Mouse (Mus musculus): Measurements from ENCODE around the gene Cdkl5.

Cdkl5 gene

GRCm38 (mm10) chrX:160919022-160919637, 75.4 kb downstream of the Cdkl5 start:
- in situ Hi-C loops (cut with MboI, MseI) = no loop called here

- in situ Hi-C loops (cut with MboI, MseI) = no loop called here
Observed at GRCm38 (mm10) chrX:160906952-160907351, 87.6 kb downstream of the Cdkl5 start, which contains the start of gene Gja6. Gene Gja6 (minus strand): TSS chrX:160907052.

- in situ Hi-C loops (cut with MboI, MseI) = no loop called here
Observed at GRCm38 (mm10) chrX:160906477-160906876, 88.0 kb downstream of the Cdkl5 start.

- in situ Hi-C loops (cut with MboI, MseI) = no loop called here
Observed at GRCm38 (mm10) chrX:160905913-160906312, 88.6 kb downstream of the Cdkl5 start.

GRCm38 (mm10) chrX:160905041-160905678, 89.3 kb downstream of the Cdkl5 start:
- in situ Hi-C loops (cut with MboI, MseI) = no loop called here

DNA sequence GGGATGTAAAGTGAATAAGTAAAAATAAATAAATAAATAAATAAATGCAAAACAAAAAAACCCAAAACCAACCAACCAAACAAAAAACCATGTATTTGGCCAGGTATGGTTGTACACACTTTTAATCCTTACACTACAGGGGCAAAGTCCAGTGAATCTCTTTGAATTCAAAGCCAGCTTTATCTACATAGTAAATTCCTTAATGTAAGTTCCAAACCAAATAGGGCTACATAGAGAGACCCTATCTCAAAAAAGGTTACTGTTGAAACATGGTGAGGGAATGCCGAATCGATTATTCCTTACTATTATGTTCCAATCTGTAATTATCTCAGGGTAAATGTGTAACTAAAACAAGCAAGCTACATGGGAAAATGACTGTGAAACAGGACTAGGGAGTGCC, 93.4 kb downstream of the Cdkl5 start:
- in situ Hi-C loops (cut with MboI, MseI) = no loop called here

- in situ Hi-C loops (cut with MboI, MseI) = no loop called here
Observed at GRCm38 (mm10) chrX:160892077-160892476, 102.4 kb downstream of the Cdkl5 start.

- in situ Hi-C loops (cut with MboI, MseI) = no loop called here
Observed at GRCm38 (mm10) chrX:160886301-160886700, 108.2 kb downstream of the Cdkl5 start.

GRCm38 (mm10) chrX:160866576-160866975, 127.9 kb downstream of the Cdkl5 start:
- in situ Hi-C loops (cut with MboI, MseI) = no loop called here

DNA sequence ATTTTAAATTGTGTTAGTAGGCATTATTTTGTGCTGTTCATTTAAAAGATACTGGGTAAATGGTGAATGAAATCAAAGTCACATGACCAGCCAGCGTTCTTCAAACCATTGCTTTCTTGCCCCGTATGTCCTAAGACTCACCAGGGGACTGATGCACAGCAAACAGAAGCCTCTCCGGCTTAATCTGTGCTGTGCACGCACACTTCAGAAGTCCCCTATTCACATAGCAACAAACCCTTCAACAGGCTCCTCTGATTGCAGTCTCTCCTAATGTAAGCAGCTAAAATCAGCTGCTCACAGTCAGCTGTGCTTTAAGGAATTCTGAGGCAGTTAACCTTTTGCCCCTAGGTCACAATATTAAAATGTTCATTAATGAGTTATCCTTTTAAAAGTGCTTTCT, 129.5 kb downstream of the Cdkl5 start:
- in situ Hi-C loops (cut with MboI, MseI) = no loop called here

- in situ Hi-C loops (cut with MboI, MseI) = no loop called here
Observed at GRCm38 (mm10) chrX:160863689-160864383, 130.7 kb downstream of the Cdkl5 start.

GRCm38 (mm10) chrX:160808226-160808625, 186.3 kb downstream of the Cdkl5 start:
- in situ Hi-C loops (cut with MboI, MseI) = no loop called here

GRCm38 (mm10) chrX:160804409-160805150, 189.9 kb downstream of the Cdkl5 start:
- in situ Hi-C loops (cut with MboI, MseI) = no loop called here

DNA sequence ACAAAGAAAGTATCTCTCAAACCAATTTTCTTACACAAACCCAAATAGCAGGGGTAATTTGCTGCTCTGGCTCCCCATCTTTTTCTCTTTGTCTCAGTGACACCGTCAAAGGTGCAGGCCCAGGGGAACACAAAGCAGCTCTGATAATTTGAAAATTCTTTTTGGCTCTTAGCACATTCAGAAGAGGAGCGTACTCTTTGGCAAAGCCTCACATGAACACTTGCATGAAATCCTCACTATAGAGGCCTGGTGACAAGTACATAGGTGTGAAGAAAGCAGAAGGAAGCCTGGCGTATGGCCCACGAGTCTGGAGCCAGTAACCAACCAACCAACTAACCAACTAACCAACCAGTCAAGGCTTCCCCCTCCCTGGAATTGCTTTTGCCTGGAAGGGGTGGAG, 199.6 kb downstream of the Cdkl5 start:
- in situ Hi-C loops (cut with MboI, MseI) = no loop called here

DNA sequence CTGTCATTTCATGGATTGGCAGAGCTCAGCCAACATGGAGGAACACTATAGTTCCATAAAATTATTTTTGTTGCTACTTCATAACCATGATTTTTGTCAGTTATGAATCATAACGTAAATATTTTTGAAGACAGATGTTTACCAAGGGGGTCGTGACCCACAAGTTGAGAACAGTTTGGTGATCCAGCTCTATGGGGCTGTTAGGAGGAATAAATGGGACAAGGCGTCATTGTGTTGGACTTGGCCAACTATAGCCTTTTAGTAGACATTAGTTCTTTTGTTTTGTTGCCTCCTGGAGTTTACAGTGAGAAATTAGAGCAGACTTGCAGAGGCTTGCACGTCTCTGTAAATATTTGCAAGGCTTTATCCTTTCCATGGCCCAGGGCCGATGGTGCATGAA, 212.2 kb downstream of the Cdkl5 start:
- in situ Hi-C loops (cut with MboI, MseI) = no loop called here

DNA sequence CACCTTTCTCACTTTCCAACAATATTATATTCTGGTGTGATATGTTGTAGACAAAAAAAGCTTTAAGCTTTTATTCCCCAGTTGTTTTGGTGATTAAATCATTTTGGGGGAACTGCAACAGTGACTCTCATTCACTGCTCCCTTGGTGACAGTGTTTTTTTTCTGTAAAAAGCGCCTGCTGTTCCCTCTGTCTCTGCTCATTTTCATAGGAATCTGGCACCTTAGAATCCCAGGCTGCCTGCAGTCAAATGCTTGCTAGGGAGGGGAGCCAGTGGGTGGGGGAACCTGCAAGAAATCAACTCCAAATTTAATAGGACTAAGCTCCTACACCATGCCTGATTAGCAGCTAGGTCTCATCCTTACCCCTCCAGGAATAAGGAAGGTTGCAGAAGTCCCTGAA, 221.5 kb downstream of the Cdkl5 start:
- in situ Hi-C loops (cut with MboI, MseI) = no loop called here

DNA sequence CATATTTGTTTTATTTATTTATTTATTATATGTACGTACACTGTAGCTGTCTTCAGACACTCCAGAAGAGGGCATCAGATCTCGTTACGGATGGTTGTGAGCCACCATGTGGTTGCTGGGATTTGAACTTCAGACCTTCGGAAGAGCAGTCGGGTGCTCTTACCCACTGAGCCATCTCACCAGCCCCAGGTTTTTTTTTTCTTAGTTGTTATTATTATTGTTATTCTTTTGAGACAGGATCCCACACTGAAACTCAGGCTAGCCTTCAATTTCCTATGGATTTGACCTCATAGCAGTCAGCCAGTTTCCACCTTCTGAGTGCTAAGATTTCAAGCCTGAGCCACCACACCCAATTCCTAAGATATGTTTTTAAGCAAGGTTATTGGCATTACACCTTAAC, 224.9 kb downstream of the Cdkl5 start:
- in situ Hi-C loops (cut with MboI, MseI) = loop anchor here in 1 of 2 experiments (5.0 to 10.0 kb wide), 2 partner anchors 228 to 1575 kb away; no protein-coding TSS in a partner anchor

DNA sequence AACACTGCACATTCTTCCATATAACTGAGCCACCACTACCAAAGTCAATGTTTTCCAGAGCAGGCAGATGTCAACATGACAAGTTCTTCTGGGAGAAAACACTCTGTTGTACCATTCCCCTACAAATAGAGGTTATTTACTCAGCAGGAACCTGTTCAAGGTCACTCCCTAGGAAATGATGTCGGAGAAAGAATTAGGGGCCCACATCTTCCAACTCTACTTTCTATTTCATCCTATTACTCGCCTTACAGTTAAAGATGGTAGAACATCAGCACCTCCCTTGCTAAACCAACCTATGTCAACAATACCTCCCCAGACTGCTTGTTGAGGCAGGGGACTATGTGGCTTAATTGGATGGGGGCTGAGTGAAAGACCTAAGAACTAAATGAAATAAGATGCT, 226.8 kb downstream of the Cdkl5 start, which contains the start of gene Rs1:
TSS of gene Rs1 (plus strand) at position 301 of the 400 bp plus-strand sequence.
- in situ Hi-C loops (cut with MboI, MseI) = loop anchor here in 1 of 2 experiments (5.0 to 10.0 kb wide), 2 partner anchors 230 to 1573 kb away; no protein-coding TSS in a partner anchor

DNA sequence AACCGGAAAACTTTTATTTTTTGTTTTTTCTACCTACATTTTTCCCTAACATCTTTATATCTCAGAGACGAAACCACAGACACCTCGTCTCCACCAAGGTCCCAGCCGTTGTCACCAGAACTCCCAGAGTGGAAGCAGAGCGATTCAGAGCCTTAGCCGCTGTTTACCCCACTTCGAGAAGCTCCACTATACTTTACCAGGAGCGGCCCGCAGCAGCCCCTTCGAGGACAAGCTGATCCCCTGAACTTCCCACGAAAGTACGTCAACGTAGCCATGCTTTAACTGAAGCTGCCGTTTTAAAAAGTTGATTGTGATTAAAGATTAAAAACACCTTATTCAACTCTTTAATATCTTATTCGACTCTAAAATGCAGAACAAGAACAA, 228.3 kb downstream of the Cdkl5 start:
- in situ Hi-C loops (cut with MboI, MseI) = loop anchor here in 1 of 2 experiments (5.0 to 10.0 kb wide), 2 partner anchors 231 to 1571 kb away; no protein-coding TSS in a partner anchor

DNA sequence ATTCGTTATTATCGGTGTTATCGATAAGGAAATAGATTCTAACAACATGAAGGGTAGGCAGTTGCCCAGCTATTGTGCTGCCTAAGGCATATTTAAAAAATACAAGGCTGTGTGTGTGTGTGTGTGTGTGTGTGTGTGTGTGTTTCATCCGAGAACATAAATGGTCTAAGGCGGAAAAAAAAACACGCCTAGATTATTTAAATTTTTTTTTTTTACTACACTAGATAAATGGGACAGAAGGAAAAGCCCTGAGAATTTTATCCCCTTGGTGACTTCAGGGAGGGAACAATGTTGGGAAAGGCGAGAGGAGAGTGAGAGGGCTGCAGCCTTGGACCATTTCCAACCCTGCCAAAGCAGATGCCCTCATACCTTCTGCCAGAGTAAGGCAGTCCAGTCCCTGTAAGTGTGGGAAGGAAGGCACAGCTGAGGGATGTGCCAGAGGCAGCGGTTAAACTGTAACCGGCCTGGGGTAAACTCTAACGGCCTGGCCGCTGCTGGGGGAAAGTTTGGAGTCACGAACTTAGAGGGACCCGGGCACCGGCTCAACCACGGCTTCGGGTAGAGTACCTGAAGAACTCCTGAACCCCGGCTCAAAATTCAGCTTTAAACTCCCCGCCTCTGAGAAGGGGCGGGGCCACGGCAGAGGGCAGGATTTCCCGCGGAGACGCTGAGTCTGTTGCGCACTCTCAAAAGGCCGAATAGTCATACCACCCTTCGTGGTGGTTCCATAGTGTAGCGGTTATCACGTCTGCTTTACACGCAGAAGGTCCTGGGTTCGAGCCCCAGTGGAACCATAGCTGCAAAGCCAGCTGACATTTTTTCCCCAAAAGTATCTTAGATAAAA, 228.9 kb downstream of the Cdkl5 start:
- in situ Hi-C loops (cut with MboI, MseI) = loop anchor here in 1 of 2 experiments (5.0 to 10.0 kb wide), 2 partner anchors 232 to 1571 kb away; no protein-coding TSS in a partner anchor

DNA sequence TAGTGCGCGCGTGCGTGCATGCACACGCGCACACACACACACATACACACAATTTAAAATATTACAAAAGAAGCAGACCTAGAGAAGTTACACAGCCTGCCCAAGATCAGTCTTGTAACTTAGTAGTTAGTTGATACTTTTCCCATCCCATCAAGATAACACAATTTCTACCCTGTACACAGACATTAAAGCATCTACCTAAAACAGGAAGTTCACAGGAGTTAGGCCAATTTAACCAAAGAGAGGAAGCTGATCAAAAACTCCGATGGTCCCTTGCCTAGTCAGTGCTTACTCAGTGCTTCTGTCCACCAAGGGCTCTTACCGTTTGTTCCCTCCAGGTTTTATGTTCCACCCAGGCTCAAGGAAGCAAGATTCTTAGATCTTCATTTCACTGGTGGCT, 243.7 kb downstream of the Cdkl5 start:
- in situ Hi-C loops (cut with MboI, MseI) = no loop called here
